Mouse (Mus musculus) stomach, embryonic 14.5 days (tissue): ENCODE data around the gene Slc4a3. TPM values are rescaled to one million over a fixed set of nuclear protein-coding genes. Genes with fewer than 3 reads are reported as not detected.

Experiments
- ATAC-seq: fragments of 200-750 bp; cut with Nextera tagmentation; 2 replicates; pipeline ENCODE4 v1.8.0; 2017; ENCODE audit warnings: low read depth, moderate TSS enrichment; ENCODE audit not compliant: insufficient number of reproducible peaks, insufficient read depth, low FRiP score
- H3K27ac ChIP-seq: fragments of 300-500 bp; sonication (generic); 2 replicates; pipeline ENCODE4 v1.5.1; 2014; ENCODE audit warnings: mild to moderate bottlenecking, low read length, moderate library complexity, mixed read lengths
- H3K27me3 ChIP-seq: fragments of 300-500 bp; sonication (generic); 2 replicates; pipeline ENCODE4 v1.6.1; 2014; ENCODE audit warnings: low read length, control low read depth, mixed read lengths; ENCODE audit not compliant: control insufficient read depth, insufficient read depth
- H3K36me3 ChIP-seq: fragments of 300-500 bp; sonication (generic); 2 replicates; pipeline ENCODE4 v1.6.1; 2014; ENCODE audit warnings: mild to moderate bottlenecking, control low read depth, low read length, moderate library complexity, mixed read lengths; ENCODE audit not compliant: control insufficient read depth, insufficient read depth
- H3K4me1 ChIP-seq: fragments of 300-500 bp; sonication (generic); 2 replicates; pipeline ENCODE4 v1.6.1; 2014; ENCODE audit warnings: low read length, control low read depth, mixed read lengths; ENCODE audit not compliant: control insufficient read depth, insufficient read depth
- H3K4me2 ChIP-seq: fragments of 300-500 bp; sonication (generic); replicated peaks from 2 replicates; pipeline ENCODE4 v1.6.1; 2014; ENCODE audit warnings: low read depth, low read length, control low read depth
- H3K4me3 ChIP-seq: fragments of 300-500 bp; sonication (generic); 2 replicates; pipeline ENCODE4 v1.5.1; 2014; ENCODE audit warnings: low read depth, low read length, control low read depth
- H3K9ac ChIP-seq: fragments of 300-500 bp; sonication (generic); replicated peaks from 2 replicates; pipeline ENCODE4 v1.6.1; 2014; ENCODE audit warnings: low read depth, mild to moderate bottlenecking, control low read depth, low read length, moderate library complexity, mixed read lengths
- H3K9me3 ChIP-seq: fragments of 300-500 bp; sonication (generic); 2 replicates; pipeline ENCODE4 v1.6.1; 2016; ENCODE audit warnings: low read depth, low read length, control low read depth; ENCODE audit not compliant: control insufficient read depth
- WGBS: fragments of 180-500 bp; shearing (Covaris S2); extraction: QIAGEN DNeasy Blood & Tissue Kit; methylation state at CpG from one replicate; pipeline ENCODE4 v1.1.7; 2014; 5-methylcytosine and 5-hydroxymethylcytosine counted together
- polyA plus RNA-seq: library from polyadenylated mRNA; unstranded; fragments of >200 nt; fragmentation: Nextera tagmentation; extraction: Ambion mirVana; gene quantifications from 2 replicates; pipeline ENCODE4 v1.2.1, GENCODE M21; 2014

Gene Slc4a3
- 16.5 and 19.7 TPM in 2 replicates for polyA plus RNA-seq

DNA sequence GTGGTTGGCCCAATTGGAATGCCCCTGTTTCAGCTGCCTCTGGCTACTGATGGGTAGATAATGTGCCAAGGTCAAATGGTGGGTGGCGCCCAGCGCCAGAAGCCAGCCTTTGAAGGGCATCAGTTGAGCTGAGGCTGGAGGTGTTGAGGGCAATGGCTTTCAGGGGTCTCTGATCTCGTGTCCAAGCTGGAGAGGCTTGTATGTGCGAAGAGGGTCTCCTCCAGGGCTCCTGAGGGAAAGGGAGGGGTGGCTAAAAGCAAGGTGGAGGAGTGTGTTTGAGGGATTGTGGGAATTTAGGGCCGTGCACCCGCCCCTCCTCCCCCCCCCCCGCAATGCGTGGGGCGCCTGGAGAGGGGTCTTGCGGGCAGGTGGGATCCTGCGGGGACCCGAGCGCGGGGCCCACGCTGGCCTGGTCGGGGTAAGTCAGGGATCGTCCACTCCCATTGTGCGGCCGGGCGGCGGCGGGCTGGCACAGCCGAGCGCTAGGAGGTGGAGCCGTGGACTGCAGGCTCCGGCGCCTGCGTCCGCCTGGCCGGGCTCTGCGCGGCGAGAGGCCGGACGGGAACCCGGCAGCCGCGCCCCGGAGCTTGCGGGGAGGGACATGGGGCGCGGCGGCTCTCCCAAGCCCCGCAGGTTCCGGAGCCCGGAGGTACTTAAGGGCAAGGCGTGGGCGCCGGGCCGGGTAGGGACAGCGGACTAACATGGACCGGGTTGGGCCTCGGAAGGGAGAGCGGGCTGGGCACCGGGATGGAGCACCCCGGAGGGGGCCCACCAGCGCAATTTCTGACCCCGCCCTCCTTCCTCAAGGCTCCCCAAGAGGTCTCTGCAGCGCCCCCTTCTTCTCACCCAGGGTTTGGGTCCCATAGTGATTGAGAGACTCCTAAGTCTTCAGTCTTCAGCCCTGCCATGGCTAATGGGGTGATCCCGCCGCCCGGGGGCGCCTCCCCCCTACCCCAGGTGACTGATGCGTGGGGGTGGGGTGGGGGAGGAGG is at the start of gene Slc4a3:
TSS of gene Slc4a3 (plus strand) at position 302 of the 992 bp plus-strand sequence.
- Histone ChIP-seq H3K9me3 (no peaks in the 10 kb centered on the region), H3K4me3 (peak within 1 kb of the TSS; percentile 72), H3K4me2 (peak within 1 kb of the TSS; percentile 72), H3K9ac (peak within 1 kb of the TSS; percentile 74), H3K27ac (peak within 1 kb of the TSS; percentile 23), H3K4me1 (peaks cover 9% of the 10 kb centered on the region; the same call in 1 of the 2 replicates), H3K27me3 (no peaks in the 10 kb centered on the region), H3K36me3 (peaks cover 11% of the 10 kb centered on the region; the same call in 1 of the 2 replicates)
- WGBS: 1% methylated on average over 61 of the region's 64 CpGs
- peak; percentile 83 for ATAC-seq

DNA sequence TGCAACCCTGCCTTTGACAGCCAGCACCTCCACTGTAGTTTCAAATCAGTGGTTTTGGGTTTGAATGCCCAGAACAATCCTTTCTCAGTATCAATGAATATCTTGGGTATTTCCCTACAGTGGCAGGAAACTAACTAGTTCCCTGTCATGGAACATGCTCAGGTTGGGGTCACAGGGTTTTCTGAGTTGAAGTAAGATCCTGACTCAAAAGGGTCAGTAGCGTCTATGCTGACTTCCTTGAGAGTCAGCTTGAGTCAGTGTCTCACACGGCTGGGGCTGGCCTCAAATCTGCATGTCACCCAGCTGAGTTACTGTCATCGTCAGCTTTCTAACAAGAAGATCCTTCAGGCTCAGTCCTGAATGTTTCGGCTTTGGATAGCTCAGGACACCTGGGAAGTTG is 47.2 kb upstream of the Slc4a3 start:
- no peak overlapping the region for H3K4me3 ChIP-seq
- no peak overlapping the region for H3K9ac ChIP-seq
- H3K4me1 ChIP-seq: peaks cover 1% of the 10 kb centered on the region; the same call in 1 of the 2 replicates
- ATAC-seq: no peak
- H3K9me3 ChIP-seq: no peaks in the 10 kb centered on the region
- WGBS: 87% methylated on average over 4 of the region's 4 CpGs
- H3K36me3 ChIP-seq: peaks cover 73% of the 10 kb centered on the region
- H3K27ac ChIP-seq: no peak overlapping the region
- no peaks in the 10 kb centered on the region for H3K27me3 ChIP-seq
- no peak overlapping the region for H3K4me2 ChIP-seq

DNA sequence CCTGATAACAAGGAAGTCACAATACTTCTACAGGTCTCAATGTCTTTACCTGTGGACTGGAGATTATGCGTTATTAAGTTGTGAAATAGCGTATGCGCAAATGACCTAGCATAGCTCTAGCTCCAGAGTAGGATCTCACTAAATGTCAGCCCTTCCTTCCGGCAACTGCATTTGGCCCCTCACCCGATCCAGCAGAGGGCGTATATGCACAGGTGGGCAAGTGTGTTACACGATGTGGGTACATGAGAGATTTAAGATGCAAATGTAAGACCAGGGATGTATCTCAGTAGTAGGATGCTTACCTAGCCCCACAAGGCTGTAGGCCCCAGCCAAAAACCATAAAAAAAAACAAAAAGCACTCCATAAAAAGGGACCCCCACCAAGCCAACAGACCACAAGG is 46.6 kb upstream of the Slc4a3 start:
- Histone ChIP-seq H3K9me3 (no peaks in the 10 kb centered on the region), H3K27ac (no peak overlapping the region), H3K4me2 (no peak overlapping the region), H3K36me3 (peaks cover 73% of the 10 kb centered on the region), H3K9ac (no peak overlapping the region), H3K4me3 (no peak overlapping the region), H3K4me1 (peaks cover 6% of the 10 kb centered on the region), H3K27me3 (no peaks in the 10 kb centered on the region)
- no peak for ATAC-seq
- WGBS: 73% methylated on average over 7 of the region's 7 CpGs

GRCm38 (mm10) chr1:75501905-75502304 is 44.2 kb upstream of the Slc4a3 start:
- Histone ChIP-seq H3K9me3 (no peaks in the 10 kb centered on the region), H3K4me2 (no peak overlapping the region), H3K36me3 (peaks cover 61% of the 10 kb centered on the region), H3K27ac (no peak overlapping the region), H3K4me1 (peaks cover 14% of the 10 kb centered on the region), H3K4me3 (no peak overlapping the region), H3K27me3 (no peaks in the 10 kb centered on the region), H3K9ac (no peak overlapping the region)
- no peak for ATAC-seq
- WGBS: 97% methylated on average over 9 of the region's 9 CpGs

DNA sequence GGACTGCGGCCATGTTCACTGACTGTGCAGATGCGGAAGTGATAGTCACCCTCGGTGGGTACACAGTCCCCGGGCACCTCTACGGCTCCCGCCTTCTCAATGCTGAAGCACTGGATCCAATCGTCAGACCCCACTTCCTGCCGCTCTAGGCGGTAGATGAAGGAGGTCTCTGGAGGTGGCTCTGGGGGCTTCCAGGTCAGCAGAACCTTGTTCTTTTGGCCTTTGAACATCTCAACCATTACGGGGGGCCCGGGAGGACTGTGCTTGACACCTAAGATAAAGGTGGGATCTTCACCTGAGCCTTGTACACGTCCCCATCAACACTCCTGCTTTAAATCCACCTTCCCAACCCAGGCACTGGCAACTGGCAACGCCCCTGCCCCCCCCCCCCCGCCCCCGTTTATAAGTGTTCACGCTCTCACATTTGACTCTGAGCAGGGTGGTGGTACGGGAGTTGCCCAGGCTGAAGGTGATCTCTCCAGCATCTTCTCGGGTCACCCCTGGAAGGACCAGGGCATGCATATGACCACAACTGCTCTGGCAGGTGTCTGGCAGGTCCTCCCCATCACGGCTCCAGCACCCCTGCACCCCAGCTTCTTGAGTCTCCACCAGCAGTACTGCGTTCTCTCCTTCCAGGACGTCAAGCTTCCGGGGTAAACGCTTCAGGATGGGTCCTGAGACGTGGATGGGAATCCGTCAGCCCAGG is 43.0 kb upstream of the Slc4a3 start:
- Histone ChIP-seq H3K9ac (no peak overlapping the region), H3K4me2 (no peak overlapping the region), H3K27me3 (no peaks in the 10 kb centered on the region), H3K27ac (no peak overlapping the region), H3K36me3 (peaks cover 51% of the 10 kb centered on the region), H3K4me1 (peaks cover 17% of the 10 kb centered on the region), H3K9me3 (no peaks in the 10 kb centered on the region), H3K4me3 (no peak overlapping the region)
- no peak for ATAC-seq
- 88% methylated on average over 25 of the region's 25 CpGs for WGBS

GRCm38 (mm10) chr1:75503651-75503980 is 42.5 kb upstream of the Slc4a3 start:
- no peak overlapping the region for H3K4me3 ChIP-seq
- ATAC-seq: no peak
- H3K36me3 ChIP-seq: peaks cover 45% of the 10 kb centered on the region
- no peak overlapping the region for H3K9ac ChIP-seq
- H3K4me2 ChIP-seq: peak overlapping the region; percentile 97; the same call in 1 of the 2 replicates
- no peaks in the 10 kb centered on the region for H3K9me3 ChIP-seq
- no peak overlapping the region for H3K27ac ChIP-seq
- 63% methylated on average over 23 of the region's 23 CpGs for WGBS
- no peaks in the 10 kb centered on the region for H3K27me3 ChIP-seq
- H3K4me1 ChIP-seq: peaks cover 17% of the 10 kb centered on the region

- Histone ChIP-seq H3K4me3 (peak overlapping the region; percentile 96), H3K27me3 (no peaks in the 10 kb centered on the region), H3K4me1 (peaks cover 17% of the 10 kb centered on the region), H3K9ac (peak overlapping the region; percentile 99), H3K27ac (peak overlapping the region; percentile 99; the same call in 1 of the 2 replicates), H3K36me3 (peaks cover 37% of the 10 kb centered on the region), H3K9me3 (no peaks in the 10 kb centered on the region), H3K4me2 (peak overlapping the region; percentile 97)
- no peak for ATAC-seq
- WGBS: 53% methylated on average over 9 of the region's 9 CpGs
These were observed 41.6 kb upstream of the Slc4a3 start for GRCm38 (mm10) chr1:75504256-75505045.
